Mouse (Mus musculus) testis, adult 2 months (tissue): ENCODE results near the gene Rab13.

Experiments used
- CTCF ChIP-seq: fragments of 200-500 bp; IDR thresholded peaks from 2 replicates; pipeline ENCODE4 v1.5.1; 2012; ENCODE audit warnings: low read depth, mild to moderate bottlenecking, inconsistent platforms, low read length, moderate library complexity; ENCODE audit not compliant: control insufficient read depth, insufficient read depth, insufficient replicate concordance
- POLR2A ChIP-seq: fragments of 200-500 bp; IDR thresholded peaks from 2 replicates; pipeline ENCODE4 v1.6.1; 2012; ENCODE audit warnings: low read depth, mild to moderate bottlenecking, inconsistent platforms, low read length, moderate library complexity; ENCODE audit not compliant: control insufficient read depth

DNA sequence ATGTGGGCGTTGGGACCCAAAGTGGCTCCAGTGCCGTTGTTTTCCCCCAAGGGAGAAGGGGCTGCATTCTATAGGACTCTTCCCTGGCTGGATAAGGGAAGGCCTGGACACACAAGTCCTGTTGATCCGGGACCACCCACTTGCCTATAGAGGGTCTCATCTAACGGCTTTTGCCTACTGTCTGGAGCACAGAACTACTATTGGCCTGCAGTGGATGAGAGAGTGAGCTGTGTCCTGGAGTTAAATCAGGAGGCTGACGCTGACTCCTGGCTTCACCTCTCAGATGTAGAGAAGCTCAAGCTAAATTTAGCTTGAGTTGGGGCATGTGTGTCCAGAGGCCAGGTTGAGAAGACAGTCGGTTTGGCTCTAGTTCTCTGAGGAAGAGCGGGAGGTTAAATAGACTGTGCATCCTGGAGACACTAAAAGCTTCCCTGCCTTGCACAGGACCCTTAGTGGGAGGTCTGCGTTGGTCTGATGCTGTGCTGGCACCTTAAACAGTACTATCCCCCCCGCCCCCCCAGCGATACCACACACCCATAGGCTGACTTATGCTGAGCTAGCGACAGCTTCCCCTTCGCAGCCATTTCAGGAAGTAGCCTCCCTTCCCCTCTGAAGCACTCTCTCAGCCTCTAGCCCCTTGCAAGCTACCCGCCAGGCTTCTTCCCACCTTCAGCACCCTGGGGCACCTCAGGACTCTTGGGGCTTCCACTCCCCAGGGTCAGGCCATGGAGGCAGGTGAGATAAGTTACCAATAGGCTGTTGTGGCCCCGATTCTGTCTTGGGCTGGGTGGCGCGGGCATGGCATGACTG, 52.6 kb downstream of the Rab13 start:
- TF ChIP-seq CTCF = no peak
- no peak for TF ChIP-seq POLR2A
